Mouse (Mus musculus) heart, adult 2 months (tissue): ENCODE measurements around the gene Foxp1. TPM values are rescaled to one million over a fixed set of nuclear protein-coding genes. Genes with fewer than 3 reads are reported as not detected.

ENCODE experiments used
- DNase-seq, 2 experiments: peaks; one replicate each; pipeline ENCODE4 v3.0.0; 2021
- H3K27ac ChIP-seq: fragments of 200-600 bp; 2 replicates; pipeline ENCODE4 v1.8.1; 2022
- H3K27me3 ChIP-seq: fragments of 200-500 bp; 2 replicates; pipeline ENCODE4 v1.6.1; 2012; ENCODE audit warnings: mild to moderate bottlenecking, low read length, inconsistent platforms, mixed read lengths; ENCODE audit not compliant: control insufficient read depth, insufficient read depth
- H3K36me3 ChIP-seq: fragments of 200-500 bp; 2 replicates; pipeline ENCODE4 v1.6.1; 2012; ENCODE audit warnings: low read length, inconsistent platforms; ENCODE audit not compliant: control insufficient read depth, insufficient read depth
- H3K4me1 ChIP-seq: fragments of 200-500 bp; 2 replicates; pipeline ENCODE4 v1.6.1; 2011; ENCODE audit warnings: low read length; ENCODE audit not compliant: control insufficient read depth, insufficient read depth
- H3K4me3 ChIP-seq: fragments of 200-600 bp; 2 replicates; pipeline ENCODE4 v1.8.1; 2022
- H3K79me2 ChIP-seq: fragments of 200-500 bp; replicated peaks from 2 replicates; pipeline ENCODE4 v1.6.1; 2012; ENCODE audit warnings: mild to moderate bottlenecking, inconsistent platforms, low read length, moderate library complexity, mixed read lengths; ENCODE audit not compliant: control insufficient read depth, insufficient read depth
- H3K9ac ChIP-seq: fragments of 200-500 bp; 2 replicates; pipeline ENCODE4 v1.6.1; 2012; ENCODE audit warnings: low read depth, mild to moderate bottlenecking, control low read depth, inconsistent platforms, low read length, mixed read lengths
- CTCF ChIP-seq: fragments of 200-600 bp; IDR thresholded peaks from 2 replicates; pipeline ENCODE4 v1.8.1; 2022; ENCODE audit warnings: antibody characterized with exemption, mild to moderate bottlenecking, moderate library complexity
- EP300 ChIP-seq: fragments of 200-500 bp; IDR thresholded peaks from 2 replicates; pipeline ENCODE4 v1.6.1; 2011; ENCODE audit warnings: low read depth, low read length, control low read depth; ENCODE audit not compliant: insufficient read depth
- POLR2A ChIP-seq: fragments of 200-500 bp; IDR thresholded peaks from 2 replicates; pipeline ENCODE4 v1.6.1; 2011; ENCODE audit warnings: mild to moderate bottlenecking, low read depth, low read length, control low read depth; ENCODE audit not compliant: insufficient read depth
- WGBS: fragments of 180-500 bp; shearing (Covaris S2); methylation state at CpG from one replicate; pipeline ENCODE4 v1.1.7; 2018; 5-methylcytosine and 5-hydroxymethylcytosine counted together
- intact Hi-C: fragments of 180-260 bp; cut with DNase I; formaldehyde crosslinking; loops from one replicate; pipeline ENCODE4 v1.15.1; 2025
- polyA plus RNA-seq: library from polyadenylated mRNA; depleted of rRNA; stranded (reverse); fragments of >200 nt; gene quantifications from 2 replicates; pipeline ENCODE4 v1.2.3, GENCODE M21; 2012
- total RNA-seq, 2 experiments: library from RNA; stranded (reverse); gene quantifications; 2 replicates each; pipeline ENCODE4 v1.2.3; 2021

The Foxp1 gene
- total and polyA plus RNA-seq, 3 experiments, result 22.9 to 31.6 (median 26.4) TPM

GRCm38 (mm10) chr6:99409602-99410001, 112.9 kb downstream of the Foxp1 start:
- no peak overlapping the region for H3K9ac ChIP-seq
- H3K4me1 ChIP-seq, result no peaks in the 10 kb centered on the region; the same call in none of the 2 replicates
- DNase-seq, result no peak
- intact Hi-C loops, result no loop called here
- no peak overlapping the region for H3K4me3 ChIP-seq
- no peak overlapping the region for H3K27ac ChIP-seq
- no peaks in the 10 kb centered on the region for H3K36me3 ChIP-seq
- TF ChIP-seq EP300, result no peak
- TF ChIP-seq POLR2A, result no peak
- no peak for TF ChIP-seq CTCF
- WGBS, result 89% methylated on average over 5 of the region's 5 CpGs
- H3K79me2 ChIP-seq, result no peaks in the 10 kb centered on the region
- H3K27me3 ChIP-seq, result no peaks in the 10 kb centered on the region

GRCm38 (mm10) chr6:99408880-99409279, 113.6 kb downstream of the Foxp1 start:
- intact Hi-C loops, result no loop called here
- no peaks in the 10 kb centered on the region for H3K79me2 ChIP-seq
- no peak for TF ChIP-seq CTCF
- TF ChIP-seq EP300, result no peak
- H3K27me3 ChIP-seq, result no peaks in the 10 kb centered on the region
- WGBS, result 80% methylated on average over 4 of the region's 4 CpGs
- H3K9ac ChIP-seq, result no peak overlapping the region
- H3K36me3 ChIP-seq, result no peaks in the 10 kb centered on the region
- H3K4me1 ChIP-seq, result no peaks in the 10 kb centered on the region; the same call in none of the 2 replicates
- no peak overlapping the region for H3K27ac ChIP-seq
- no peak for DNase-seq
- no peak overlapping the region for H3K4me3 ChIP-seq

GRCm38 (mm10) chr6:99403755-99404390, 118.6 kb downstream of the Foxp1 start:
- no peak for TF ChIP-seq CTCF
- no peak for TF ChIP-seq EP300
- no peak for TF ChIP-seq POLR2A
- no peak overlapping the region for H3K9ac ChIP-seq
- no peak overlapping the region for H3K4me3 ChIP-seq
- no peak overlapping the region for H3K27ac ChIP-seq
- DNase-seq, result no peak
- peaks cover 4% of the 10 kb centered on the region for H3K4me1 ChIP-seq
- WGBS, result 91% methylated on average over 6 of the region's 6 CpGs
- H3K36me3 ChIP-seq, result no peaks in the 10 kb centered on the region
- H3K27me3 ChIP-seq, result no peaks in the 10 kb centered on the region
- no peaks in the 10 kb centered on the region for H3K79me2 ChIP-seq
- intact Hi-C loops, result no loop called here

GRCm38 (mm10) chr6:99402941-99403340, 119.6 kb downstream of the Foxp1 start:
- 67% methylated on average over 9 of the region's 9 CpGs for WGBS

GRCm38 (mm10) chr6:99402370-99402769, 120.2 kb downstream of the Foxp1 start:
- no peak for DNase-seq
- no peak overlapping the region for H3K4me3 ChIP-seq
- intact Hi-C loops, result no loop called here
- 89% methylated on average over 3 of the region's 3 CpGs for WGBS
- no peaks in the 10 kb centered on the region for H3K36me3 ChIP-seq
- no peak for TF ChIP-seq CTCF
- no peak overlapping the region for H3K27ac ChIP-seq
- no peak overlapping the region for H3K9ac ChIP-seq
- no peaks in the 10 kb centered on the region for H3K79me2 ChIP-seq
- H3K27me3 ChIP-seq, result no peaks in the 10 kb centered on the region
- H3K4me1 ChIP-seq, result peaks cover 4% of the 10 kb centered on the region

More at GRCm38 (mm10) chr6:99402941-99403340, 119.6 kb downstream of the Foxp1 start:
- no peak for DNase-seq
- TF ChIP-seq POLR2A (no peak), CTCF (no peak), EP300 (no peak)
- peaks cover 4% of the 10 kb centered on the region for H3K4me1 ChIP-seq
- no peaks in the 10 kb centered on the region for H3K36me3 ChIP-seq
- H3K27ac ChIP-seq, result no peak overlapping the region
- no peaks in the 10 kb centered on the region for H3K79me2 ChIP-seq
- H3K27me3 ChIP-seq, result no peaks in the 10 kb centered on the region
- no peak overlapping the region for H3K9ac ChIP-seq
- H3K4me3 ChIP-seq, result no peak overlapping the region
- intact Hi-C loops, result no loop called here

- whole genome bisulfite sequencing, result 70% methylated on average over 6 of the region's 6 CpGs
- TF ChIP-seq EP300 (no peak), POLR2A (no peak), CTCF (no peak)
- DNase-seq, result no peak
- Histone ChIP-seq H3K36me3 (no peaks in the 10 kb centered on the region), H3K4me3 (no peak overlapping the region), H3K79me2 (no peaks in the 10 kb centered on the region), H3K4me1 (peaks cover 4% of the 10 kb centered on the region), H3K9ac (no peak overlapping the region), H3K27me3 (no peaks in the 10 kb centered on the region), H3K27ac (no peak overlapping the region)
- intact Hi-C loops, result no loop called here
Observed at GRCm38 (mm10) chr6:99401801-99402200, 120.7 kb downstream of the Foxp1 start.
